ENCODE assay signal across 11 mouse cellular contexts in genomic region chr10:40084332-40085093, GRCm38 (mm10). TPM values are rescaled to one million over a fixed set of nuclear protein-coding genes. Genes with fewer than 3 reads are reported as not detected.
A peak's percentile ranks its signal among the peaks of the same experiment; 100 is the strongest.
DNase-seq lines count a peak whose midpoint lies in the region; ATAC-seq and TF ChIP-seq lines count a peak whose summit lies in the region.
"Had no signal": no experiment of that assay in that cellular context is flagged by ENCODE, and none has a peak within 500 bp of the region (broad histone marks: within the 10 kb centered on the region; RNA-seq: fewer than 3 reads in every experiment).

No protein-coding gene starts in this region.

- no peak for TF ChIP-seq CTCF in hindbrain, postnatal 0 days (IDR thresholded peaks at IDR 0.05; ENCODE audit: low read depth)

- H3K27me3 ChIP-seq in hindbrain, postnatal 0 days (ENCODE audit: insufficient read depth, low read length) = no peaks in the 10 kb centered on the region
- H3K27me3 ChIP-seq in hindbrain, embryonic 13.5 days = no peaks in the 10 kb centered on the region
- H3K27me3 ChIP-seq: forebrain, embryonic 13.5 days had no signal

- H3K4me1 ChIP-seq in hindbrain, postnatal 0 days (ENCODE audit: insufficient read depth, low read length) = peaks cover 5% of the 10 kb centered on the region; the same call in 1 of the 2 replicates
- H3K4me1 ChIP-seq in hindbrain, embryonic 13.5 days (replicated peaks) = no peaks in the 10 kb centered on the region; the same call in 1 of the 2 replicates

- H3K27ac ChIP-seq in hindbrain, postnatal 0 days = peak overlapping the region; percentile 32; the same call in 1 of the 2 replicates
- H3K27ac ChIP-seq in hindbrain, embryonic 13.5 days = no peak overlapping the region
- H3K27ac ChIP-seq: forebrain, embryonic 13.5 days; macrophage had no signal

- H3K4me2 ChIP-seq in hindbrain, postnatal 0 days (ENCODE audit: low read depth, low read length) = no peak overlapping the region
- H3K4me2 ChIP-seq in hindbrain, embryonic 13.5 days = no peak overlapping the region
- H3K4me2 ChIP-seq: forebrain, embryonic 13.5 days had no signal

- no peaks in the 10 kb centered on the region for H3K36me3 ChIP-seq in hindbrain, postnatal 0 days (ENCODE audit: insufficient read depth, low read length)
- no peaks in the 10 kb centered on the region for H3K36me3 ChIP-seq in hindbrain, embryonic 13.5 days

- no peaks in the 10 kb centered on the region for H3K9me3 ChIP-seq in hindbrain, postnatal 0 days (ENCODE audit: low read length)
- H3K9me3 ChIP-seq in hindbrain, embryonic 13.5 days = no peaks in the 10 kb centered on the region
- H3K9me3 ChIP-seq: forebrain, embryonic 13.5 days had no signal

- peak; percentile 45 for DNase-seq in adrenal gland, adult 2 months
- DNase-seq in adrenal gland, adult 8-10 months = no peak
- DNase-seq in hindbrain, postnatal 0 days (ENCODE audit: low spot score) = peak; percentile 69
- DNase-seq in urinary bladder, postnatal 36 days (ENCODE audit: low spot score in 2 of 2) = peak; percentile 18 to 46
- no peak for DNase-seq in urinary bladder, postnatal 10 days (ENCODE audit: low spot score)
- no peak for DNase-seq in layer of hippocampus, adult 9-10 months (ENCODE audit: low spot score)
- DNase-seq: kidney, postnatal 10 days had no signal

- WGBS in hindbrain, postnatal 0 days = 67% methylated on average over 12 of the region's 12 CpGs
- 80% methylated on average over 12 of the region's 12 CpGs for WGBS in hindbrain, embryonic 13.5 days

- no peak overlapping the region for H3K9ac ChIP-seq in hindbrain, postnatal 0 days (replicated peaks; ENCODE audit: low read length)
- H3K9ac ChIP-seq in hindbrain, embryonic 13.5 days = no peak overlapping the region
- H3K9ac ChIP-seq: forebrain, embryonic 13.5 days had no signal

- no peak overlapping the region for H3K4me3 ChIP-seq in hindbrain, postnatal 0 days (ENCODE audit: low read length)
- H3K4me3 ChIP-seq in hindbrain, embryonic 13.5 days = no peak overlapping the region
- H3K4me3 ChIP-seq: forebrain, embryonic 13.5 days had no signal

- peak; percentile 81 for ATAC-seq in hindbrain, postnatal 0 days
- ATAC-seq in hindbrain, embryonic 13.5 days (ENCODE audit: low FRiP score) = no peak
- ATAC-seq in erythroid progenitor cell, adult 5-6 weeks (replicated peaks; ENCODE audit: low FRiP score, poor library complexity, severe bottlenecking) = no peak
- ATAC-seq: forebrain, embryonic 13.5 days had no signal

RNA-seq across cellular contexts. Expression of gene Slc16a10, which starts 57.5 kb away (rescaled TPM):
- total RNA-seq in adrenal gland, adult 2 months (2021) = 10 to 100 TPM; 21.1 to 24.2 TPM
- polyA plus RNA-seq in adrenal gland, adult 2 months (2012; rRNA removed) = 6.8 and 11.5 TPM in 2 replicates
- total RNA-seq in adrenal gland, adult 8-10 months (2022) = 10 to 100 TPM; 11.2 to 17.4 (median 15.0) TPM
- total RNA-seq in hindbrain, postnatal 0 days (2014; rRNA removed) = 3.9 and 4.1 TPM in 2 replicates
- 3.4 and 3.6 TPM in 2 replicates for polyA plus RNA-seq in hindbrain, postnatal 0 days (2015; fragmentation: Nextera tagmentation; extraction: Ambion mirVana)
- polyA plus RNA-seq in hindbrain, embryonic 13.5 days (2015; fragmentation: Nextera tagmentation; extraction: Ambion mirVana) = 6.4 and 12.8 TPM in 2 replicates
- 431 and 444 TPM in 2 replicates for total RNA-seq in erythroid progenitor cell, adult 5-6 weeks (2015; ENCODE audit: low replicate concordance)
- total RNA-seq in erythroid progenitor cell, adult 5-6 weeks (2017; ENCODE audit: low replicate concordance) = 329 and 368 TPM in 2 replicates

RNA-seq across cellular contexts. Expression of gene Mfsd4b1, which starts 59.4 kb away (rescaled TPM):
- total RNA-seq in adrenal gland, adult 2 months (2021) = 1 to 10 TPM; 3.0 to 3.1 TPM
- polyA plus RNA-seq in adrenal gland, adult 2 months (2012; rRNA removed) = 0.62 and 1.5 TPM in 2 replicates
- total RNA-seq in adrenal gland, adult 8-10 months (2022) = 1 to 10 TPM in 2 of 4 experiments, under 1 TPM in 2; 0.65 to 1.3 (median 1.1) TPM
- total RNA-seq in hindbrain, postnatal 0 days (2014; rRNA removed) = 0.32 and 0.73 TPM in 2 replicates
- 0.26 and 0.33 TPM in 2 replicates for polyA plus RNA-seq in hindbrain, postnatal 0 days (2015; fragmentation: Nextera tagmentation; extraction: Ambion mirVana)
- polyA plus RNA-seq in hindbrain, embryonic 13.5 days (2015; fragmentation: Nextera tagmentation; extraction: Ambion mirVana) = 0.14 TPM in 2 replicates
- total RNA-seq in erythroid progenitor cell, adult 5-6 weeks (2015; ENCODE audit: low replicate concordance) = not detected in 2 replicates
- not detected in 2 replicates for total RNA-seq in erythroid progenitor cell, adult 5-6 weeks (2017; ENCODE audit: low replicate concordance)
- polyA plus RNA-seq: forebrain, embryonic 13.5 days; macrophage had no signal

Comparison
In these comparisons a context has a peak if more than half of its experiments do, and no peak if none do; other contexts are left out.
1. DNase-seq: peak in adrenal gland, adult 2 months (single experiment), hindbrain, postnatal 0 days (single experiment) and urinary bladder, postnatal 36 days (2 of 2); none in adrenal gland, adult 8-10 months (single experiment), urinary bladder, postnatal 10 days (single experiment) and layer of hippocampus, adult 9-10 months (single experiment).
2. RNA of gene Slc16a10, which starts 57.5 kb away (total RNA-seq): 329 to 444 TPM in erythroid progenitor cell, adult 5-6 weeks; 21.1 to 24.2 TPM in adrenal gland, adult 2 months, 11.2 to 17.4 TPM in adrenal gland, adult 8-10 months and 3.9 to 4.1 TPM in hindbrain, postnatal 0 days; every median in the first group is over 10 times any median in the second.